Mouse (Mus musculus): Measurements from ENCODE around the gene Evi5l.
A peak's percentile ranks its signal among the peaks of the same experiment; 100 is the strongest.

The Evi5l gene

GRCm38 (mm10) chr8:4165852-4166751, at the start of gene Evi5l:
Gene Evi5l (plus strand): TSS chr8:4166567.
- peak; percentile 96 for DNase-seq (ENCODE audit: low spot score in 2 of 2)

DNA sequence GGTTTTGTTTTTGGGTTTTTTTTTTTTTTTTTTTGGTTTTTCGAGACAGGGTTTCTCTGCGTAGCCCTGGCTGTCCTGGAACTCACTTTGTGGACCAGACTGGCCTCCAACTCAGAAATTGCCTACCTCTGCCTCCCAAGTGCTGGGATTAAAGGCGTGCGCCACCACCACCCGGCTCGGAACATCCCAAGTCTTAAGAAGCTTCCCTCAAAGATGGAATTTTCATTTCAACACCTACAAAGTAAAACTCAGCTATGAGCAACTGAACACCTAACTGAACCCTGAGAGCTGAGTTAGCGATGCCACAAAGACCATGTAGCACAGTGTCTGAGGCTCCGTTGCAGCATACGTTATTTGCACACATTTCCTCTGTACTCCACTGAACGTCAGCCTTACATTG, 32.6 kb upstream of the Evi5l start, which contains the start of gene Cd209g:
TSS of gene Cd209g (plus strand) at position 301 of the 400 bp plus-strand sequence.
- no peak for DNase-seq (ENCODE audit: low spot score in 2 of 2)

DNA sequence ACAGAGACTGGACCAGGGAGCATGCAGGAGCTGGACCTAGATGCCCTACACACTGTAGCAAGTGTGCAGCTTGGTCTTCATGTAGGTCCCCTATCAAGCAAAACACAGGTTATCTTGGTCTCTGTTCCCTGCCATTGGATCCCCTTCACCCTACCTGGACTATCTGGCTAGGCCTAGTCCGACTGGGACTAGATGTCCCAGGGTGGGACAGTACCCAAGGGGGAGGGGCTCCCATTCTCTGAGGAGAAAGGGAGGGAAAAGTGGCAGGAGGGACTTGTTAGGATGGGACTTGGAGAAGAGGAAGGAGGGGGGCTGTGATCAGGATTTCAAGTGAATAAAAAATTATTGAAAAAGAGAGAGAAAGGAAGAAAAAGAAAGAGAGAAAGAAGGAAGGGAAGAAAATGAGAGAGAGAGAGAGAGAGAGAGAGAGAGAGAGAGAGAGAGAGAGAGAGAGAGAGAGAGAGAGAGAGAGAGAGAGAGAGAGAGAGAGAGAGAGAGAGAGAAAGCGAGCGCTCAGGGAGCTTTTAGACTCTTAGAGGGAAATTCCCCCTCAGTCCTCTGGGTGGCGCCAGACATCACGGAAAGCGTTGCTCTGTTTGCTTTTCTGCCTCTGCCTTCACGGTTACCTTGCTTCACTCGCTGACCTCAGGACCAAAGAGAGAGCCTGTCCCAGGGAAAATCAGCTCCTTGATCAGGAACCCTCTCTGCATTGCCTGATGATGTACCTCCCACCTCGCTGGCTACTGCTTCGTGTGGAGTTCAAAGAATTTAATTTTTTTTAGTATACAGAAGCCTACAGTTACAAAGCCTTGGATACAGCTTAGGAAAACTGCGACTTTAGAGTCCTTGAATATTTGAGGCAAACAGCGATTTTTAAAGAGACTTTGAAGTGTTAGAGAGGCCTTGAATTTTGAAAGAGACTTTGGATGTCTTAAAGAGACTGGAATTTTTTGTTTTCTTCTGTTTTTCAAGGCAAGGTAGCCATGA, 26.4 kb upstream of the Evi5l start:
- DNase-seq (ENCODE audit: low spot score in 2 of 2): peak; percentile 53 to 83

GRCm38 (mm10) chr8:4141721-4142120, 24.6 kb upstream of the Evi5l start:
- peak in 1 of 2 experiments; percentile 20 for DNase-seq (ENCODE audit: low spot score in 2 of 2)

GRCm38 (mm10) chr8:4147272-4147671, 19.1 kb upstream of the Evi5l start:
- no peak for DNase-seq (ENCODE audit: low spot score in 2 of 2)

- no peak for DNase-seq (ENCODE audit: low spot score in 2 of 2)
These were observed 11.5 kb upstream of the Evi5l start for GRCm38 (mm10) chr8:4154878-4155277.

DNA sequence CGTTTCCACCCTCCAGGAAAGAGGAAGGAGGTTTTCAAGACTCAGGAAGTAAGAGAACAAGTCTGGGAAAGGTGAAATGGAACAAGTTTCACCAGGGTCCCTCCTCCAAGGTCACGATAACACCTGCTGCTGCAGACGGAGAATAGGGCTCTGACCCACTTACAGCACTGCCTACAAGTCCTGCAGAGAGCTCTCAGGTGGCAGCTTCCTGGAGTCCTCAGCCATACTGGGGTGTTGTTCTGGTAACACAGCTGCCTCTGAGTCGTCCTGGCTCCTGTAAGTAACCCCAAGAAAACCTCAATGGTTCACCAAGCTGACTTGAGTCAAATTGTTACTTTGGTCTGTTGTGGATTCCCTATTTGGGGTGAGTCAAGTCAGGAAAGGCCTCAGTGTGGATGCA, 3.6 kb upstream of the Evi5l start:
- DNase-seq (ENCODE audit: low spot score in 2 of 2): no peak

DNA sequence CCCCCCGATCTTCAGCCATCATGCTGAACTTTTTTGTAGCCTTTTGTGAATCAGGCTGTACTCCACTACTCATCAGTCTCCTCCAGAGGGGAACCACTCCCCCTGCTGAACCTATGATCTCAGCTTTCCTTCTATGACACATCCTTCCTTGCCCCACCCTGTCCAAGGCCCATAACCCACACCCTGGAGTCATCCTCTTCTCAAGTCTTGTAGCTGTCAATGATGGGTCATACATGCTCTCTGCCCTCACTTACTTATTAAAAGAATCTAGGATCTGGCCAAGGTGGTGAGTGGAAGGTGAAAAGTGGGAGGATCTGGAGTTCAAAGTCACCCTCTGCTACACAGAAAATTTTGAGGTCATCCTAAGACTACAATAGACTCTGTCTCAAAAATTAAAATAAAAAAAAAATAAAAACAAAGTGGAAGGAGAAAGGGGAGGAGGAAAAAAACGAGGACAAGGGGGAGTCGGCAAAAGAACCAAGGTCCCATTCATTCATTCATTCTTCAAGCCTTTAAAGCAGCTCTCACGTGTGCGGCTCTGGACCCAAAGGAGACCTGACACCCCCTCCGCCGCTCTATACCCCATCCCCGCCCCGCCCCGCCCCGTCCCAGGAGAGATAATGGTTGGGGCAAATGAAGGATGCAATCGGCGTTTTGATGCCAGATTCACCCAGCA, 1.1 kb upstream of the Evi5l start:
- DNase-seq (ENCODE audit: low spot score in 2 of 2): no peak

DNA sequence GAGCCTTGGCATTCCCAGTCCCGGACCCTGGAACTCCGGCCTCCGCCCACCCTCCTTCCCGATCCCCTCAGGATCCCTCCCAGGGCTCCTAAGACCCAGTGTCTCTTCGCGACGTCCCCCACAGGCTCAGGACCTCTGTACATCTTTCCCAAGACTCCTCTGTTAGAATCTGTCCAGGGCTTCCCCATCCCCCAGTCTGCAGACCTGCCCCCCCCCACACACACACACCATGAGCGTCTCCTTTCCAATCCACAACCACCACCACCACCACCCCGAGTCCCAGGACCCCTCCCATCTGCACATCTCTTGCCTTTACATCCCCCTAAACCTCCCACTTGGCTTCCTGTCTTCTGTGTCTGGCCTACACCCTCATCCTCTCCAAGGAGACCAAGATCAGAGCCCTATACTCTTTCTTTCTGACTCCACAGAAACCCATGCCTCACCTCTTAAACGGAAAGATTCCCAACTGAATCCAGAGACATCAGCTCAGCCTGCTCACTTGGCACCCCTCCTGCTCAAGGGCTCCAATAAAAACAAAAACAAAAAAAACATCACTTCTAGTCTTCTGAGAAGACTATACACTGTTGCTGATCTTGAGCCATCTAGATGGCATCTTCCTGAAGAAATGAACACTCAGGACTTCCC, 636 bp downstream of the Evi5l start:
- DNase-seq (ENCODE audit: low spot score in 2 of 2): no peak

- no peak for DNase-seq (ENCODE audit: low spot score in 2 of 2)
These were observed 1.6 kb downstream of the Evi5l start for GRCm38 (mm10) chr8:4167918-4168317.

DNA sequence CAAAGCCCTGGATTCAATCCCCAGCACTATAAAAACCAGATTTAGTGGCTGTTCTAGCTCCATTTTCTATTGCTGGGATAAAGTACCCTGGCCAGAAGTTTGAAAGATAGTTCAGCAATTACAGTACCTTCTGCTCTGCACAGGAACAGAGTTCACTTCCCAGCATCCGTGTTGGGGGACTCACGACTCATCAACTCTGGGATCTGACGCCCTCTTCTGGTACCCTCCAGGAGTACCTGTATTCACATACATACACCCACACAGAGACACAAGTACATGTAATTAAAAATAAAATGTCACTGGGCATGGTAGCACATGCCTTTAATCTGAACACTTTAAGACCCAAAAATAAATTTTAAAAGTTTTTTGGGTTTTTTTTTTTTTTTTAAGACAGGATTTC, 6.1 kb downstream of the Evi5l start:
- DNase-seq (ENCODE audit: low spot score in 2 of 2): no peak

DNA sequence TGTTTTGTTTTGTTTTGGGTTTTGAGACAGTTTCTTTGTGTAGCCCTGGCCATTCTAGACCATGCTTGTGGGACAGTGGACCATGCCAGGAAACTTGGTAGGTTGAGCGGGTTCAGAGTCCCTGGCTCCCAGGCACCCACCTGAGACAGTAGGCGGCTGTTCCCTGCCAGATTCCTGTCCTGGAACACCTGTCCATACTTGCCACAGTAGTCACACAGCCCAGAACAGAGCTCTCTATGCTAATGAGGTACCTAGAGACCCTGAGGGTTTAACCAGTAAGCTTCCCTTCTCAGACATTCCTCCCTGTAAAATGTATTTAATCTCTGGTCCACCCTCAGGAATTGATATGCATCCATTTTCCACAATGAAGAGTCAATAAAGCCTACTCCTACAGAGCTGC, 7.7 kb downstream of the Evi5l start:
- no peak for DNase-seq (ENCODE audit: low spot score in 2 of 2)

DNA sequence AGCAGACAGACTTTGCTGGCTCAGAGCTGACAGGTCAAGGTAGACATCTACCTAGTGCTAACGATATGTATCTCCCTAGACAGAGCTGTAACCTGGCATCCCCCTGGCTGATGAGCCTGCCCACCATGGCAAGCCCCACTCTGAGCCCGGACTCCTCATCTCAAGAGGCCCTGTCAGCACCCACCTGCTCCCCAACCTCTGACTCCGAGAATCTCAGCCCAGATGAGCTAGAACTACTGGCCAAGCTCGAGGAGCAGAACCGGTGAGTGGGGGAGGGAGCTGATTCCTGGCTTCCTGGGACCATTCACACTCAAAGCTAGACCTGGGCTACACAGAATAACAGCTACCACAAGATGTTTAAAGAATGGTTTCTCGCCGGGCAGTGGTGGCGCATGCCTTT, 17.0 kb downstream of the Evi5l start:
- DNase-seq (ENCODE audit: low spot score in 2 of 2): no peak

DNA sequence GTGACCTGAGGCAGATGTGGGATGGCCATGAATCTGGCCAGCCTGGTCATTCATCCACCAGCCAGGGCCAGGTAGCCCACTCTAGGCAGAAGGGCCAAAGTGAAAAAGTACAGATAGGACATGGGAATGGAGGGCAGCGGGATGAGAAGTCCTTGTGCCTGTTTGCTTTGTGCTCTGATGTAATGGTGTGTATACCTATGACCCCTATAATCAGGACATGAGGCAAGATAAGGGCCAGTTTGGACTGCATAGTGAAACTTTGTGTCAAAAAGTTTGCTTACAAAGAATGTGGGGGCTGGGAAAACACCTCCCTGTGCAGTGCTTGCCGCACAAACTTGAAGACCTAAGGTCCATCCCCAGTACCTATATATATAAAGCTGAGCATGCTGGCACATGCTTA, 19.8 kb downstream of the Evi5l start:
- no peak for DNase-seq (ENCODE audit: low spot score in 2 of 2)

- DNase-seq (ENCODE audit: low spot score in 2 of 2): no peak
These were observed 22.2 kb downstream of the Evi5l start for GRCm38 (mm10) chr8:4188605-4189004.

DNA sequence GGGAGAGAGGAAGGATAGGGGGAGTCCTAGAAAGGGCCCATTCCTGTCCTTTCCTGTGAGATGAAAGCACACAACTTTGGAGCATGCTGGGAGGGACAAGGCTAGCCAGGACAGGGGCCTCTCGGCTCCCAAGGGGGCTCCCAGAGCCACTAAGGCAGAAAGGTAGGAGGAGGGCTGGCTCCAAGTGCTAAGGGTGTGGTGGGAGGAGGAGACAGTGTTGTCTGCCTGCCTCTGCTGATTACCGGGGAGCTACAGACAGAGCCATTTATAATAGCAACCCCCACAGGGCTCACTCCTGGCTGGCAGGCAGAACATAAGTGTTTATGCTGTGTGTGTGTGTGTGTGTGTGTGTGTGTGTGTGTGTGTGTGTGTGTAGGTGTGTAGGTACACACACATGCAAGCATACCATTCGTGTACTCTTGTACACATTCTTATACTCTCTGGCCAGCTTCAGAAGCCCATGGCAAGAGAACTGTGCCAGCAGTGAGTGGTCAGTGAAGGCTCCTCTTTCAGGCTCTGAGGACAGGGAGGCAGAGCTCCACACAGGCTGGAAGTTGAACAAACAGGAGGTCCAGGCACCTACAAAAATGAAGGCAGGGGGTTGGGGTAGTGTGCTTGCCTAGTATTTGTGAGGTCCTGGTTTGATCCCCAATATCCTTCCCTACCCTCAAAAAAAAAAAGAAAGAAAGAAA, 22.8 kb downstream of the Evi5l start:
- DNase-seq (ENCODE audit: low spot score in 2 of 2): peak; percentile 31 to 49

- no peak for DNase-seq (ENCODE audit: low spot score in 2 of 2)
These were observed 25.9 kb downstream of the Evi5l start for GRCm38 (mm10) chr8:4192305-4192704.

DNA sequence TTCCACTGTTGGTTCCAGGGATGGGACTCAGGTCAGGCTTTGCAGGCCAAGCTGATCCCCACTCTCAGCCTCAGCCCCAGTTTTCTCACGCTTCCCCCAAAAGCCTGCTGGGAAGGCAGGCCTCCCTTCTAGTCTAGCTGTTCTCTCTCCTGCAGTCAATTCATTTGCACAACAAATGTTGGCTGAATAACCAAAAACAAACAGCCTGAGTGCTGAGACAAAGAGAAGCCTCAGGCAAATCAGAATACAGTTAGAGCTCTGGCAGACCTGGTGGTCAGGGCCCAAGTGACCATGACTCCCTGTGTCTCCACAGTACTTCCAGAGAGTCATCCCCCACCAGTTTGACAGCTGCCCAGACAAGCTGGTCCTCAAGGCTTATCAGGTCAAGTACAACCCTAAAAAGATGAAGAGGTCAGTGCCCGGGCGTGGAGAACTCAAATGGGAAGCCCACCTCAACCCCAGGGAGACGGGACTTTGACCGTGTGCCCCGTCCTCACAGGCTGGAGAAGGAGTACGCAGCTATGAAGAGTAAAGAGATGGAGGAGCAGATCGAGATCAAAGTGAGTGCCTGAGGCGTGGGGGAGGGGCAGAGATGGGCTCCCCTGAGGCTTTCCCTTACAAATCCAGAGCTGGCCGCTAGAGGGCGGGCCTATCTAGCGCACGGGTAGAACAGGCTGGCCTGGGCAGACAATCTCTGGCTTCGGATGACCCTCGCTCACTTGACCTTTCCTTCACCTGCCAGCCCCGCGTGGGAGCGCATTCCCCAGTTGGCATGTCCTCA, 26.6 kb downstream of the Evi5l start:
- DNase-seq (ENCODE audit: low spot score in 2 of 2): peak; percentile 75 to 89

DNA sequence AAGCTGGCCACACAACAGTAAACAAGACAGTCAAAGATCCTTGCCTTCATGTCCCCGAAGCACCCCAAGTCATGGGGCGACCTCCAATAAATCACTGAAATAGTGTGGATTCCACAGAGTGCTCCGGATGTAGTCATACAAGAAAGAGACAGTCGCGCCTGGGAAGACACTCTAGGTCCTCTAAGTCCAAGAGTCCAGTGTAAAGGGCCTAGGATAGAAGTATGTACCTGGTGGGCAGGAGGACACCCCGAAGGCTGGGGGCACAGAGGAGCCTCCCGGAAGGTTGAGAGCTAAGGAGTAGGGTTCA, 27.2 kb downstream of the Evi5l start:
- no peak for DNase-seq (ENCODE audit: low spot score in 2 of 2)

DNA sequence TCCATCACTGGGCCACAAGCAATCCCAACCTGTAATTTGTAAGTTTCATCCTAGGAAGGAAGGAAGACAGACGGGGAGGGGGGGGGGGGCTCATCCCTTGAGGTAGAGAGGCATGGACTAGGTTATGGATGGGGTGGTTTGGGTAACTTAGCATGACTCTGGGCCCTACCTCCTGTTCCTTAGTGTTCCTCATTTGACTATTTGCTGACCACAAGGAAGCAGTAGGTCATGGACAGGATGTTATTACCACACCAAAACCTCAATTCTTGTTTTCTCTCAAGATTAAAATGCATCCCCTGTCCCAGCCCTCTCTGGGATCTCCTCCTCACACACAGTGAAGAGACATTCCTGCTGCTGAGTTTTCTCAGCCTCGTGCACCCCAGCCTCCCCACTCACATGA, 35.0 kb downstream of the Evi5l start:
- no peak for DNase-seq (ENCODE audit: low spot score in 2 of 2)
